Mouse (Mus musculus) retina, postnatal 7 days (tissue): ENCODE measurements at regions not wholly inside any gene's neighbourhood (a gene's known extent, or its start where the extent isn't known, plus 50 kb on each side); places are given as distances from the start of the nearest gene placed in this dataset.
"Not testable (repeated sequence)": the region's sequence is repeated elsewhere in the genome, so short reads cannot be mapped to it uniquely, and the experiment has no call there.

Experiments
- DNase-seq: peaks from one replicate; pipeline ENCODE4 v3.0.0-alpha.2; 2012; ENCODE audit warnings: low read depth, low spot score

- DNase-seq = peak; percentile 31
These were observed 339.2 kb downstream of the Adam3 start for GRCm38 (mm10) chr8:24386462-24386861.

DNA sequence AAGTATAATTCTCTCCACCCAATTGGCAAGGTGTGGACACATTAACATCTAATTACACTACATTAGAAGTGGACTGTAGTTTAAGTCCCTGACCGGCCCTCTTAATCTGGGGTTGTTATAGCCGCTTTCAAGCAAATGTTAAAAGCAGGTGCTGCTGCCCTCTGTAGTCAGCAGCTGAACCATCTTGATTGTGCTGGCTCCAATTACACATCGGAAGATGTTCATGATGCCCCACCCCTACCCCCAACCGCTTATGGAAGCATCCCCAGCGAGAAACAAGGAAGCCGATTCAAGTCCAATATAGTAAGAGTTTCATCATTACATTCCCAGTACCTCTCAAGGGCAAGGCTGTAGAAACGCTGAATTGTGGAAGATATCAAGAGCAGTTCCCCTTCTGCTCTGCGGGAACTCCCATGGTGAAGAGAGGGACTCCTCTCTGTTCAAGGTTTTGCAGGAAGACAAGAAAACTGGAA is 341.7 kb downstream of the Adam3 start:
- no peak for DNase-seq

- no peak for DNase-seq
These were observed 342.3 kb downstream of the Adam3 start for GRCm38 (mm10) chr8:24383130-24383962.

- DNase-seq = no peak
These were observed 343.9 kb downstream of the Adam3 start for GRCm38 (mm10) chr8:24381666-24382253.

- DNase-seq = no peak
These were observed 347.6 kb downstream of the Adam3 start for GRCm38 (mm10) chr8:24378070-24378469.

GRCm38 (mm10) chr8:24376846-24377245 is 348.8 kb downstream of the Adam3 start:
- not testable (repeated sequence) for DNase-seq

DNA sequence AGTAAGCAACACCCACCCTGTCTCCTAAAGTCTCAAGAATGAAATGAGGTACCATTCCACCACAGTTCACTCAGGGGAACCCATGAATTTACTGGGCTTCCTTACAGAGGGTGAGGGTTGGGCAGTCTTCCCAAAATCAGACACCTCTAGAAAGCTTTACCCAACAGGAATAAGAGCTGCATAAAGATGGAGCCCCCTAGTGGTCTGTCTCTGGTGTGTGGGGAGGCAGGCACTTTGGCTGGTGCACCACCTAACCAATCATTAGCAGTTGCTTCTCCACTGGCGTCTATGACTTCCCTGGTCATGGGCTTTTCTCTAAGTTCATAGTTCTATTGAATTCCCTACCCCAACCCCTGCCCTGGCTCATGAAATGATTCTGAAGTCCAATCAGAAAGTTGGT is 351.1 kb downstream of the Adam3 start:
- no peak for DNase-seq

DNA sequence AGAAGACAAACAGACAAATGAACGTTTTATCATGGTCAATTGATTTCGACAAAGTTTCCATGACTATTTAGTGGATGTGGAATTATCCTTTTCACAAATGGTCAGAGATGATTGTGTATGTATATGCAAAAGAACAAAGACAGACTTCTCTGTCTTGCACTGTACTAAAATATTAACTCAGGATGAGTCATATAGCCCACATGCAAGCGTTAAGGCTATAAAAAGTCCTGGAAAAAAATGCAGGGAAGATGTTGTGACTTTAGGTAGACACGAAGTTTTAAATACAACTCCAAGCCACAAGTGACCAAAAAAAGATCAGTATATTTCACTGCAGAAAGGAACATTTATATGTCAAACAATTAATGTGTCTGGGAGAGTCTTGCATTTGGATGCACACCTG is 353.6 kb downstream of the Adam3 start:
- no peak for DNase-seq

- no peak for DNase-seq
These were observed 359.7 kb downstream of the Adam3 start for GRCm38 (mm10) chr8:24366000-24366399.

GRCm38 (mm10) chr8:24364685-24365084 is 361.0 kb downstream of the Adam3 start:
- no peak for DNase-seq

DNA sequence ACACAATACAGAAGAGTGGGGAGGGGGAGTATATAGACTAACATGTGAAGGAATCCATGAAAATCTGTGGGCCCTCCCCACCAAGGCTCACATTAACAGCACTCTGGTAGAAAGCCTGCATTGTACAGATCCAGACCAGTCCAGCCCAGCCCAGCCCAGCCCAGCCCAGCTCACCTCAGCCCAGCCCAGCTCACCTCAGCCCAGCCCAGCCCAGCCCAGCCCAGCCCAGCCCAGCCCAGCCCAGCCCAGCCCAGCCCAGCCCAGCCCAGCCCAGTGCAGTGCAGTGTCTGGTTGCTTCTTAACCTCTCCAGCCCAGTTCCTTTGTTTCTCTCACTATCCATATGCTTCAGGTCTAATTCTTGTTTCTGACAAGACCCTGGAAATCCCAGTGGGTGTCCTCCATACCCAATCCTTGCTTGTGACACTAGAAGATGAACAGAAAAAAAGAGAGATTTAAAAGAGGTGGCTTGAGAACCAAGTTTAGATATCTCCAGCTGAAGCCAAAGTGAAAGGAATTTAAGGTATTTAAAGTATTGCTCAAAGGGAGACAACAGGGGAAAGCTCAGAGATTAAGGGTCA is 366.5 kb downstream of the Adam3 start:
- DNase-seq = no peak

DNA sequence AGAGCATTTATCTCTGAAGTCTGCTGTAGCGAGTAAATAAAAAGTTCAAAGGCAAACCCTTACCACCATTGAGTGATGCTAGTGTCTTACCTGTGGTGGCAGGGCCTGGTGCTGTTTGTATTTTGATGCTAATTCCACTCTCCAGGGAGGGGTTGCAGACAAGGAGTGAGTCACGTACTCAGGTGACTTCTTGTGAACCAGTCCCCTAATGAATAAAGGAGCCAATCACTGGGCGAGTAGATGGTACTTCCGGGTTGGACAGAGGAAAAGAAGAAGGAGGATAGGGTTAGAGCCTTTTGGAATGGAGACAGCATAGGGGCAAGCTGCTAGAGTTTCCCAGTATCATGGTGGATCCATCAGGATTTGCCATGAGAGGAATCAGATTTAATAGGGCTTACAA is 370.5 kb downstream of the Adam3 start:
- DNase-seq = no peak

DNA sequence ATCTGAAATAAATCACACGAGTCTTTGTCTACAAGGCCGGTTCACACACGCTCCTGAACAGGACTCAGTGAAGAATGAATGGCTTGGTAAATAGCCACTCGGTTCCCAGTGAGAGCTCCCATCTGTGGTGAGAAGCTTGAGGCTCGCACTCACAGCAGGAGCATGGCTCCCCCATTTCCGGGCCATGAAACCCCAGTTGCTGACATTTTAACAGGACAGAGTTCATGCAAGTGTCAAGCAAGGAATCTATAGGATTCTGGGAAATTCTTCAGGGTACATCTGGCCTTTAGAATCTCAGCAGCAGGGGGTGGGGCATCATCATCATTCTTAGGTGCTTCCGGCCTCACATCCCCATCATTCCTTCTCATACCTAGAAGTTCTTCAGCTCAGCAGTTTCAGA is 371.8 kb downstream of the Adam3 start:
- DNase-seq = no peak

GRCm38 (mm10) chr8:24352322-24352721 is 373.3 kb downstream of the Adam3 start:
- DNase-seq = no peak

GRCm38 (mm10) chr8:24351760-24352159 is 373.9 kb downstream of the Adam3 start:
- no peak for DNase-seq

DNA sequence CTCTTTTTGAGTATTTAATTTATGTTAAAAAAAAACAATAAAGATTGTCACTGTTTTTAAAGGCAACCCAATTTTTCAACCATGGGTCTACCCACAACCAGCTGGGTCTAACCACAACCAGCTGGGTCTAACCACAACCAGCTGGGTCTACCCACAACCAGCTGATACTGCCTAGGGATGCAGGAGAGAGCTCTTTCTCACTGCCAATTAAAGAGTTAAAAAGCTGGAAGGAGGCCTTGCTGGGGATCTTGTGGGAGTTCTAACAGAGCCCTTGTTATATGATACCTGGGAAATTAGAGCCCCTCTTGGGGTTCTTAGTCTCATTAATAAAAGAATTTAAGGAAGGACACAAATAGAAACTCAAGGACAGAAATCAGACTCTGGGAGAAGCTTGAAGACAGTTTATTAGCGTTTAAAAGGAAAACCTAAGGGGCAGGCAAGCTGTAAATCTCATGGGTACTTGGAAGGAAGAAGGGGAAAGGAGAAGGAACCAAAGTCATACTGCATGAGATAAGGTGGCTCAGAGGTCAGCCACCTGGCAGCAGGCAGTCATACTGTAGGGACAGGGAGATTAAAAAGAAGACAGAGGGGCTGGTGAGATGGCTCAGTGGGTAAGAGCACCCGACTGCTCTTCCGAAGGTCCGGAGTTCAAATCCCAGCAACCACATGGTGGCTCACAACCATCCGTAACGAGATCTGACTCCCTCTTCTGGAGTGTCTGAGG is 379.1 kb downstream of the Adam3 start:
- no peak for DNase-seq

DNA sequence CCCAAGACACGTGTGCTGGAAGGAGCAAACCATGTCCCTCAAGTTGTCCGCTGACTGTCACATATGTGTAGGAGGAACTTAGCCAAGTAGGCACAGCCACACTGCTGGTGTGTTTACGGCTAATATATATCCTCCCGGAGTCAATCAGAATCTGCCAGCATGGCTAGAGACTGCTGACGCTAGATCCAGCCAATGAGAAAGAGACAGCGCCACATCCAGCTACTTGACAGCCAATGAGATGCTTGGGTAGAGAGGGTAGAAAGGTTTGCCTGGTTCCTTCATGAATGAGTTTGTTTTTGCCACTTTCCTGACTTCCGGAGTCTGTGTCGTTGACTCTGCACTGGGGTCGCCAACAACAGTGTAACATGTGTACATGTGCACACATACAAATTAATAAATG is 387.0 kb downstream of the Adam3 start:
- no peak for DNase-seq

GRCm38 (mm10) chr8:24337635-24338034 is 388.0 kb downstream of the Adam3 start:
- peak; percentile 2 for DNase-seq

DNA sequence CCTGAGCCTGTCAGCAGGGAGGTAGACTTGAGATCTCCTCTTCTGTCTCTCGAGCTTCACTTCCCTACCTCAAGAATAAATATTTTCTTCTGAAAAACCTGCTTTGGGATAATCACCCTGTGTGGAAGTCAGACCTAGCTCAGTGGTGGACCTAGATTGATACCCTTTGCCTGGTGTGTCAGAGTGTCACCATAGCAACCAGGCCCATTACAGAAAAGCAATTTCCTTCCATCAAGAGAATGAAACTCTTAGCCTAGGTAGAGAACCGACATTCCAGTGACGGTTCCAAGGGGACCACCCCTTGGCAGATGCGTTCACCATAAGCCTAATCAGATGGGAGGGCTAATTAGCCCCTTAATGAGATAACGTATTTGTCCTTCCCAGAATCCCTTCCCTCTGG is 389.9 kb downstream of the Adam3 start:
- DNase-seq = no peak

GRCm38 (mm10) chr8:24333705-24334104 is 391.9 kb downstream of the Adam3 start:
- DNase-seq = no peak

DNA sequence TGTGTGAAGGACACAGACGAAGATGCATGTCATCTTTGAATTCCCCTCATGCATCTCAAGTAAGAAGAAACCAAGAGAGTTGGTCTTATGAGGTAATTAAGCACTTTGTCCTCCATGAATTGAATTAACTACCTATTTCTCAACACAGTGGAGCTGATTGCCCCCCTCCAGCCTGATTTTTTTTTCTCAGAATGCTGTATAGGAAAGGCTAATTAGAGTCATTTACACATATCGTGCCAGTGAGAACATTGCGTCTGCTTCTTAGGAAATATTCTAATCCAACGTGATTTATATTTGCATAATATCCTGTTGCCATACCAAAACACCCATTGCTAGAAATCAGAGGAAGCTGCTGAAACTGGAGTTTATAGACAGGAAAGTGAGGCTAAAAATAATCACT is 414.8 kb downstream of the Adam3 start:
- DNase-seq = no peak

DNA sequence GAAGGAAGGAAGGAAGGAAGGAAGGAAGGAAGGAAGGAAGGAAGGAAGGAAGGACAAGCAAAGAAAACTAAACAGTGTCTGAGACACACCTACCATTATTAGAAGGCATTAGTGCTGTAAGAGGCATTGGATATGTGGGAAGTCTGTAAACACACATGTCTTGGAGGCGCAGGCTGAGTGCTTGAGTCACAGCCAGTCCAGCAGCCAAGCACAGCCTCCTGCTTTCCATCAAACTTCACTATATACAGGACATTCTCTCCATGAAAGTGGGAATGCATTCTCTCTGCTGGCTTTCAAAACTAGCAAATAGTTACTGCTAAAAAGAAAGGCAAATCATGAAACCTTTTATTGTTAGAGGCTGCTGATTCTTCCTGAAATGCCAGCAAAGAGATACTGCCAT is 431.1 kb downstream of the Adam3 start:
- DNase-seq = no peak
